Mouse (Mus musculus) spleen, adult 2 months (tissue): ENCODE results near the gene Ddx5.

Source experiments
- CTCF ChIP-seq: fragments of 200-500 bp; IDR thresholded peaks from 2 replicates; pipeline ENCODE4 v1.5.1; 2011; ENCODE audit warnings: mild to moderate bottlenecking, inconsistent platforms; ENCODE audit not compliant: insufficient read depth, insufficient read length, insufficient replicate concordance; ENCODE audit errors: extremely low read depth
- POLR2A ChIP-seq: fragments of 200-500 bp; IDR thresholded peaks from 2 replicates; pipeline ENCODE4 v1.6.1; 2011; ENCODE audit warnings: low read depth, low read length, inconsistent platforms

- no peak for TF ChIP-seq CTCF
- TF ChIP-seq POLR2A, result no peak
Measured at GRCm38 (mm10) chr11:106762800-106763185, 26.2 kb downstream of the Ddx5 start.
